Mouse (Mus musculus): ENCODE data around the gene Nradd. TPM values are rescaled to one million over a fixed set of nuclear protein-coding genes. Genes with fewer than 3 reads are reported as not detected.

The Nradd gene
- 1 to 10 TPM; 1.8 to 2.4 TPM for total RNA-seq (2021)

- peak; percentile 82 to 86 for DNase-seq
These were observed at the start of gene Nradd for GRCm38 (mm10) chr9:110624361-110625166. Nradd (minus strand) TSS chr9:110624452.

- DNase-seq, result no peak
These were observed 49.0 kb upstream of the Nradd start for GRCm38 (mm10) chr9:110673107-110673752.

GRCm38 (mm10) chr9:110672462-110673106 is 48.3 kb upstream of the Nradd start:
- DNase-seq, result no peak

GRCm38 (mm10) chr9:110669785-110670184 is 45.5 kb upstream of the Nradd start:
- DNase-seq, result no peak

- DNase-seq, result no peak
These were observed 44.5 kb upstream of the Nradd start for GRCm38 (mm10) chr9:110668601-110669293.

GRCm38 (mm10) chr9:110667219-110667836 is 43.1 kb upstream of the Nradd start:
- DNase-seq, result no peak

- DNase-seq, result no peak
These were observed 42.1 kb upstream of the Nradd start for GRCm38 (mm10) chr9:110666374-110666773.

GRCm38 (mm10) chr9:110665912-110666311 is 41.7 kb upstream of the Nradd start:
- DNase-seq, result no peak

- DNase-seq, result no peak
These were observed 38.6 kb upstream of the Nradd start for GRCm38 (mm10) chr9:110662844-110663243.

GRCm38 (mm10) chr9:110660856-110661612 is 36.8 kb upstream of the Nradd start:
- no peak for DNase-seq

GRCm38 (mm10) chr9:110660208-110660607 is 36.0 kb upstream of the Nradd start:
- no peak for DNase-seq

- DNase-seq, result no peak
These were observed 35.3 kb upstream of the Nradd start for GRCm38 (mm10) chr9:110659521-110659920.

GRCm38 (mm10) chr9:110657474-110658078 is 33.3 kb upstream of the Nradd start:
- no peak for DNase-seq

- DNase-seq, result peak; percentile 96
These were observed 32.3 kb upstream of the Nradd start, which contains the start of gene Ccdc12 for GRCm38 (mm10) chr9:110656249-110657221. Ccdc12 (plus strand) TSS chr9:110656503.

- no peak for DNase-seq
These were observed 31.4 kb upstream of the Nradd start for GRCm38 (mm10) chr9:110655651-110656007.

GRCm38 (mm10) chr9:110654726-110655650 is 30.7 kb upstream of the Nradd start:
- no peak for DNase-seq

- peak; percentile 80 to 85 for DNase-seq
These were observed 29.6 kb upstream of the Nradd start, which contains the start of gene Nbeal2 for GRCm38 (mm10) chr9:110653655-110654461. Nbeal2 (minus strand) TSS chr9:110654161.
